Mouse (Mus musculus) embryo, embryonic 10.5 days (tissue): ENCODE measurements at regions not wholly inside any gene's neighbourhood (a gene's known extent, or its start where the extent isn't known, plus 50 kb on each side); places are given as distances from the start of the nearest gene placed in this dataset.
A peak's percentile ranks its signal among the peaks of the same experiment; 100 is the strongest.

Source experiments
- DNase-seq: peaks from one replicate; pipeline ENCODE4 v3.0.0-alpha.2; 2015; ENCODE audit warnings: low spot score

DNA sequence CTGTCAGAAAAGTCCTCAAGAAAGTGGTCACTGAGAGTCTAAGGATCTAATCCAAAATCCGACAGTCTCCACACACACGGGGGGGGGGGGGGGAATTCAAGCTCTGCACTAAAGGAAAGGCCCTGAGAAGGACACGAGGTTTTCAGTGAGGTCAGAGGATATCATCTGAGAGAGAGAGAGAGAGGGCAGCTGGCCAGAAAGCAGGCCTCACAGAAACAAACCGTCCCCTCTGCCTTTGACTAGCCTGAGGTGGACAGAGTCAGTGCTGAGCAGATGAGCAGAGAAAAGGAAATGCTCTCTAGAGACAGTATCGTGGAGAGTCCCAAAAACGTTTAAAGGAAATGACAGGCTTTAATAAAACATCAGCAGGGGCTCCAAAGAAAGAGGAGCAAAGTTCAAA lies 282.0 kb downstream of the Gm49356 start:
- DNase-seq, result no peak

DNA sequence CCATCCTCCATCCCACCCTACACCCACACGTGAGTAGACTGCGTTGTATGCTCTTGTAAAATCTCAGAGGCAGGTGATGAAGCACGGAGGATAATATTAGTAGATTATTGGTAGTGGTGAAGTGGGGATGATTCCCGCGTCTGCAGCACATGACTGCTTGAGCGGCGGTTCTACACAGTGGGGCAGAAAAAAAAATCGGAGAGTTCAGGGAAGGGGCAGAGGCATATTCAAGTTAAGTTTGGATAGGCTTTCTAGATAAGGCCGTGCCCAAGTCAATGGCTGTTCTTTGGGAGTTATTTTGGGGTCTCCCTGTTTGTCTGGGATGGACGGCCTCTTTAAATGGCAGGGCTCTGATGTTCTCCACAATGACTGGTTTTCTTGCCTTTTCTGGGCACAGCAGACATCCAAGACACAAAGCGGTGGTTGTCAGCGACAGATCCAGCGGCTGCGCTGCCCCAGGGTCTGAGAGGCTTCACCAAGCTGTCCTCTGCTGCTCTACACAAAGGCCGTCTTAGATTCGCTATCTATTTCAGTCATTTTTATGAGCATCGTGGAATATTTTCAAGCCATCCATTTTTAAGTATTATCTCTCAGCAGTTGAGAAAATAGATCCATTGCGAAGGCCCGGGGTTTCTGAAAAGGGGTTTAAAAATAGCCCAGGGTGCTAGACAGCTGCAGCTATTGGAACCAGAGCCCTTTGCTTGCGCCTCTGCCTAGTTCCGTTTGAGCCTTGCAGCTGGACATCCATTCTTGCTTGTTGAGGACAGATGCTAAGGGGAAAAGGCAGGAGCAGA lies 284.6 kb downstream of the Gm49356 start:
- DNase-seq, result no peak

DNA sequence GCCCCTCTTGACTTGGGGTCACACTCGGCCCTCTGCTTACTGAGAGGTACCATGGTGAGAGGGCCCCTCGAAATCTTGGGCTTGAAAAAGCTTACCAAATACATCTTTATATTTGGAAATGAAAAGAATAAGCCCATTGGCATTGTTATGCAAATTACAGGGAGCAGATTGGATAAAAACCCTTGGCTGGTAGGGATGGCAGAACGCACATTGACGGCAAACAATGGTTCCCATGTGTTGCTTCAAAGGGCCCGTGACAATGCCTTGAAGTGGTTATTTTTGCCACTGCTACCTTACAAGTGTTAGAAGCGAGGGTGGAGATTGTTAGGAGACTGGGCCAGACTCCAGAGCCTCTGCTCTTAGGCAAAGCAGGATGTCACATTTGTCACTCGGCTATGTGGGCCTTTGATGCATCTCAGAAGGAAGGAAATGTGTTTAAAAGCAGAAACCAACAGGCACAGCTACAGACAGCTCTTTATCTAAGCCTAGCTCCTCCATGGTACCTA lies 285.2 kb downstream of the Gm49356 start:
- DNase-seq, result peak; percentile 47

DNA sequence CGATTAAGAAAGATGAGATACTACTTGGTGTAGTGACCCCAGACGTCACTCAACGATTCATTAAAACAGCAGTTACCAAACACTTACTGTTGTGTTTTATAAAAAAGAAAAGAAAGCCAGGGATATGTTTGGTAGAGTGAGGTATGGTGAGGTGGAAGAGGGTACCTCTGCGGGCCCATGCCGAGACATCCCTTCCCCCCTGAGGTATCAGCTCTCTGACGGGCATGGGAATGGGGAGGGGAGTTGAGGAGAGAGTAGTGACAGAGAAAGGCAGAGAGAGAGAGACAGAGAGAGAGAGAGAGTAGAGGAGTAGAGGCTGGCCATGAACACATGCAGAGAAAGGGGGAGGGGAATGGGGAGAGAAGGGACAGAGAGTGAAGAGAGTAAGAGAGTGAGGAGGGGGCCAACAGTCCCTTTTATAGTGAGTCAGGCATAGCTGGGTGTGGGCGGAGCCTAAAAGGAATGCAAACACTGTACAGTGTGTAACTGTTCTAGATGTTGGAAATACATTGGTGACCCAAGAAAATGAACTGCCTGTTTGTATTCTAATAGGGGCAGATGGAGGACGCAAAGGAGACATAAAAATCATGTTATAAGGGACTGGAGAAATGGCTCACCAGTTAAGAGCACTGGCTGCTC lies 285.9 kb downstream of the Gm49356 start:
- no peak for DNase-seq

DNA sequence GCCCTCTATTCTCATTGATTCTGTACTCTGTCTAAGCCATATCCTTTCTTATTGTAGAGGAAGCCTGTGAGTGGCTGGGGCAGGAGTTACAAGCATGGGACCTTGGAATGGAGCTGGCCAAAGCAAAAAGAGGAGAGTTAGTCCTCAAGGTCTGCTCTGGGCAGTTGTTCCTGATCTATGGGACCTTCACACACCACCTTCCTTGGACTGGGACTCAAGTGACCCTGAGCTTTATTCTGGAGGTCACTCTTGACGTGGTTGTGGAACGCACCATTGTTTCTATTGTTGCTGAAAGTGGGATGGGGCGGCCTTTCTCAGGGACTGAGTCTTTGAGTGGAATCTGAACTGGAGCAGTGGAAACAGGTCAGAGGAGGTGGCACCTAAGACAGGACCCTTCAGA lies 291.0 kb downstream of the Gm49356 start:
- DNase-seq, result no peak

DNA sequence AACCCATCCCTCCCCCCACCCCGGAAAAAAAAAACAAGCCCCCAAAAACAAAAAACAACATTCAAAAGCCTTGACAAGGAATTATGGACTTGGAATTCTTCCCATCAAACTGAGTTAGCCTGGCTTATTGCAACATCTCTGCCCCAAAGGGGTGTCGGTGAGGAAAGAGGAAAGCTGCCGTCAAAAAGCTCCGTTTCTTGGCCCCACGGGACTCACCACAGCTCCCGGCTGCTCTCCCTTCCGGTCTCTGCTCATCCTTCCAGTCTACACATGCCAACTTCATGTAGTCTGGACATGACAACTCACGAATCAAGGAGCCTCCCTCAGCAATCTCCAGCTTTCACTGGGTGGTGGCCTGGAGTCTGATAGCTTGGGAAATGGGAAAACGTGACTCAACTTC lies 295.4 kb downstream of the Gm49356 start:
- no peak for DNase-seq

DNA sequence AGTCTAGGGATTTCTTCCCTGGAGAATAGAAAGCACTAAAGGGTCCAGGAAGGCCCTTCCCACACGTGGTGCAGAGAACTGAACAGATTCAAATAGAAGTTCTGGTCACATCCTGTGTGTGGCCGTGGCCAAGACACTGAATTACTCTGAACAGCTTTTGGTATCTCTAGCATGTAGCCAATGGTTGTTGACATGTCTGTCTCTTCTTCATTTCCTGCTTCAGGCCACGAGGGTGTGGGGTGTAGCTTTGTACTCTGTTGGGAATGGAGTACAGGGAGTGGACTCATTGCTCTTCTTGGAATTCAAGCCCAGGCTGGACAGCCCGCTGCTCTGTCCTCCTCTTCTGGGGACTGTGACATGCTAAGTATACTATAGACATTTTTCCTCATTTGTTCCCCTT lies 298.5 kb downstream of the Gm49356 start:
- DNase-seq, result no peak

DNA sequence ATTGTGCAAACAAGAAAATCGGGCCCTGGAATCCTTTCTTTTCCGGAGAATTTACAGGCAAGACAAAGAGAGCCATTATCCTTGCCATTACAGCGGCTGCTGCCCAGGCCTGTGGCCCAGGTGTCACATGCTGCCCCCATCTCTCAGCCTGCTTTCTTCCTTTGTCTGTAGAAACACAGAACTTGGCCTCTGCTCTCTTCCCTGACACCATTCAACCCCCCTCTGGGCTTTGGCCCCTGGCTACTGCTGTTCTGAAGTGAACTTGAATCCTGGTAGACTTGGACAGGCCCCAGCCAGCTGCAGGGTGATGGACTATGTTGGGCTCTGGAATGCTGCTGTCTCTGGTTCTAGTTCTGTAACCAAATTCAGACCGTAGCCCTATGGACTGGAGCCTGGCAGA lies 299.3 kb downstream of the Gm49356 start:
- DNase-seq, result peak; percentile 43

DNA sequence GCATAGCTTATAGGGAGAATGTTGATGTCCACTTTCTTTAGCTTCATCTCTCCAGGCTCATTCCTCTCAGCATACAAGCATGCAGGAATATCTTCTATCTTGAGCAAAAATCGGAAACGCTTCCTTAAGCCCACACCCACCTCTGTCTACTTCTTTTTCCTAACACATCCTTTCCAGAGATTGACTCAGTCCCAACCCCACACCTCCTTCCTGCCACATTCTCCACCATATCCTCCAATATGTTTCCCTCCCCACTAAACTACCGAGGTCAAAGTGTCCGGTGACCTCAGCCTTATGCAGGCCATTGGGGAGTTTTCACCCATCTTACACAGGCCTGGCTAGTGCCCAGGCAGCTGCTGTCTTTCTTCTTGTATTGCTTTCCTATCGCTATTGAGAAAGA lies 301.4 kb downstream of the Gm49356 start:
- DNase-seq, result no peak

DNA sequence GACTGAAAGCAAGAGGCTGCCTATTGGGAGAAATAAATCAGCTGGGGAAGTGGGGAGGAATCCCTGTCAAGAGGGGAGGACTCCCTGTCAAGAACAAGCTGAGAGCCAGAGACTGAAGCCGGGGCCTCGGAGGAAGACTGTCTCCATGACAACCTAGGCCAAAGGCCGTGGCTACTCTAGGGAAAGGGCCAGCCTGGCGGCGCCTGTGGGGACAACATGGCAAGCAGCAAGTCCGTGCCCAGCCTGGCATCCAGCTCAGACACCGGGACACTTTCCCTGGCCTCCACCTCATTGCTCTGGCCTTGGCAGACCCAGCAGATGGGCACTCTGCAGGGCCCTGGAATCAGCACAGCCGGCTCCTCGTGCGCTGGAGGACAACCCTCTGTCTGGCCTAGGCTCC lies 305.3 kb downstream of the Gm49356 start:
- DNase-seq, result peak; percentile 72

DNA sequence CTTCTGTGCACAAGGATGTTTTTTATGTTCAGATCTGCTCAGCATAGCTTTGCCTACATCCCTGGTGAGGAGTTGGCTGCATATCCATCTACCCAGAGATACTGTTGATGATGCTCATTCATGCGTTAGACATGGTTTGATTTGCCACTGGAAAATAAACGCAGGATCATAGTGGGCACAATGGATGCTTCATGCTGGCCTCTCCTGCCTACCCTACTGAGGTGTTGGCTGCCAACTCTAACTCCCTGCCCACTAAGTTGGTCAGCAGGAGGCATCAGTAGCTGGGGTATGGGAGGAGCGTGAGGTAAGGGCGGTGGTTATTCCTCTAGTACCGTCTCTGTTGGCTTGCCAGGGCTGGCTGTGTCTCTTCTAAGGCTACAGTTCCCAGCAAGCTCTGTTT lies 307.3 kb downstream of the Gm49356 start:
- no peak for DNase-seq

DNA sequence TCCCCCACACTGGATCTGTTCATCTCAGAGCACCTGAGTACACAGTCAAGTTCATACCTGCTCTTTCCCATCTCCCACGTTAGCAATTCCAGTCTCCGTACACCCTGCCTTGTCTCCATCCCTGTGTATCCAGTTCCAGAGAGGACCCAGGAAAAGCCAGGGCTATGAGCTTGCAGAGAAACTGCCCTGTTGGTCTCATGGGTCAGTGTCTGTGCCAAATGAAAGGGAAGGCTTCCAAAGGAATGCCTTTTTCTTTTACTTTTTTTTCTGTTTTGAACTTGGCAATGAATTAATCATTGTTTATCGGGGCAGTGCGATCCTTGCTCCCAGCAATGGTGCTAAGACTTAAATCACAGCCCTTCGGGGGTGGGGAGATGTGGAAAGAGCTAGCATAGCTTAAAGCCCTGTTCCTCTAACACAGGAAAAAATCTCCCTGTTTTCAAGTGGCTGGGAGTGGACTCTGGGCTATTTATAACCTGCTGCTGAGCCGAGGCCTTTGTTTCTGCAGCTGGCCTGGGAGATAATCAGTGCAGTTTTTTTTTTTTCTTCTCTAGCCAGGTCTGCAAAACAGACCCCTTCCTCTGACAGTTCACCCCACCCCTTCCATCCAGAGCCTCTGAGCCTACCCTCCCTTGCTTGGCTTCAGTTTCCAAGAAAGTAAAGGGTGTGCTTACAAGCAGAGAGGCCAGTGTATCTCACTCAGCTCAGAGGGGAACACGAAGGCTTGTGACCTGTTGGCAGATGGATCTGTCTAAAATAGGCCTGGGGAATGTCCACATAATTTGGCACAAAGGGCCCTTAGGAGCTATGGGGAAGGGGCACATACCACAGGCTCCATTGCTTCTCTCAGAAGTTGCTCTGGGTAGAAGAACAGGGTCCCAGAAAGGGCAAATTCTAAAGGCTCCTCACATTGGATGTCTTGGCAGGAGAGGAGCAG lies 308.6 kb downstream of the Gm49356 start:
- DNase-seq, result peak; percentile 77

DNA sequence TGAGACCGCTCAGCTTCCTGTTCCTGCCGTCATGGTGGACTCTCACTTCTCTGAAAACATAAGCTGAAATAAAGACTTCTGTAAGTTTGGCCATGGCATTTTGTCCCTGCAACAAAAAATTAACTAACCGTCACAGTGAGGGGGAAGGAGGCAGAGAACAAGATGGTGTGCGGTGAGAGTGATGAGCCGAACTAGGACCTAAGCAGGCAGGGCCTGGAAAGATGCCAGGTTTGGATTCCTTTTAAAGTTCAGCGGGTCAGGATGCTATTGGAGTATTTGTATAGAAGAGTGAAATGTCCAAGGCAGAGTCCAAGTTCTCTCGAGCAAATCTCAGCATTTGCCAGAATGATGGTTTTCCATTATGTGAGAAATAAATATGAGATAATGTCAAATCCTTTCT lies 312.3 kb downstream of the Gm49356 start:
- DNase-seq, result no peak

DNA sequence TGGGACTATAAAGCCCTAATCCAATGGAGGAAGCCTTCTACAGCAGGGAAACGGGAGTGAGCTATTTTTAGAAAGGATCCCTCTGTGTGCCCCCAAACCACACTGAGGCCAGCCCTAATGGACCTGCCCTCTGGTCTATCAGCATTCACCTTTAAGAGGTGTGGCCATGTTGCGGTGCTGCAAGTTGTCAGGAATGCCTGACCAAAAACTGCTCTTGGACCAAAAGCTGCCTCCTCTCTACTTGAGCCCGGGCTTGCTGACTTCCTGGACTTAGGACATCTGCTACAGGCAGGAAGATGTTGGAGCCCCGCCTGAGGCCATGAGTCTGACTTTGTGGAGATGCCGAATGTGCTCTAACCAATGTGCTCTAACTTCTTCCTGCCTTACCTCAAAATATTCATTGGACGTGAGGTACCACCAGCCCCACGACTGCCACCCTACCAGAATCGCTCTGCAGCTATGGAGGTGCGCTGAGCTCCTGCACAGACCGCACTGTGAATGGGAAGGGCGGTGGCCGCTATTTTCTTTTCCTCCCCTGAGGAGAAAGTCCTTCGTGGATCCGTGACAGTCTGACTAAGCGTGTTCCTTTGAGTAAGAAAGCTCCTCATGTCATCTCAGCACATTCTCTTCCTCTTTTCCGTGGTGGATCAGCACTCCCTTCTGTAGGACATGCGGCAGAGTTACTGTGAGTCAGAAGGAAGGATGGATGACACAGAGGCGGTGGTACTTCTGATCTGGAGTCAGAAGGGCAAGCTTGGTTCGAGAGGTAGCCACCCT lies 313.0 kb downstream of the Gm49356 start:
- DNase-seq, result no peak

DNA sequence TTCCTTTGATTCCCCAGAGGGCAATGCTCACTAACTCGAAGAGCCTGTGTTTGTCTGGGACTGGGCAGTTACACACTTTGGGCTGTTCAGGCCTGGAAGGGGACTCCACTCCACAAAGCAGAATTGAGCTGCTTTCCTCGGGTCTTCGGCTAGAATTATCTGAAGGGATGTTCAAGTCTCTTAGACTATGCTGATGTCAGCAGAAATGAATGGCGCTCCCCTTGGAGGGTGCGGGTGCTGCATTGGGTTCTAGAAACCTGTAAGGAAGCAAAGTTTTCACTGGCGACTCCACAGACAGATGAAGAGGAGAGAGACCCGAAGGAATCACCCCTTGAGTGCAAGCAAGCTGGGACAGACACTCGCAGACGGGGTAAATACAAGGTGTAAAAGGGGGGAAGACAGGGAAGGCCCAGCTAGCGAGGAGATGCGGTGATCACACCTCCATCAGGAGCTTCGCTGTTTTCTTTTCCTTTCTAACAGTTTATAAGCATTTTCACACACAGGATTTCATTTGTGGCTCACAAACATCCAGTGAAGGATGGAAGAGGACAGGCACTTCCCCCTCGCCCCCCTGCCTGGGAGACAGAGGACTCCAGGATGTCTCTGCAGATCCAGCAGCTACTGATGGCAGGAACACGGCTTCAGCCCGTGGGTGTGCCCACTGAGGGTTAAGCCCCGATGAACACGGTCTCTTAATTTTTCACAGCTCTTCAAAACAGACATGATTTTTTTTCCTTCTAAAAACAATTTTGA lies 314.2 kb downstream of the Gm49356 start:
- no peak for DNase-seq

DNA sequence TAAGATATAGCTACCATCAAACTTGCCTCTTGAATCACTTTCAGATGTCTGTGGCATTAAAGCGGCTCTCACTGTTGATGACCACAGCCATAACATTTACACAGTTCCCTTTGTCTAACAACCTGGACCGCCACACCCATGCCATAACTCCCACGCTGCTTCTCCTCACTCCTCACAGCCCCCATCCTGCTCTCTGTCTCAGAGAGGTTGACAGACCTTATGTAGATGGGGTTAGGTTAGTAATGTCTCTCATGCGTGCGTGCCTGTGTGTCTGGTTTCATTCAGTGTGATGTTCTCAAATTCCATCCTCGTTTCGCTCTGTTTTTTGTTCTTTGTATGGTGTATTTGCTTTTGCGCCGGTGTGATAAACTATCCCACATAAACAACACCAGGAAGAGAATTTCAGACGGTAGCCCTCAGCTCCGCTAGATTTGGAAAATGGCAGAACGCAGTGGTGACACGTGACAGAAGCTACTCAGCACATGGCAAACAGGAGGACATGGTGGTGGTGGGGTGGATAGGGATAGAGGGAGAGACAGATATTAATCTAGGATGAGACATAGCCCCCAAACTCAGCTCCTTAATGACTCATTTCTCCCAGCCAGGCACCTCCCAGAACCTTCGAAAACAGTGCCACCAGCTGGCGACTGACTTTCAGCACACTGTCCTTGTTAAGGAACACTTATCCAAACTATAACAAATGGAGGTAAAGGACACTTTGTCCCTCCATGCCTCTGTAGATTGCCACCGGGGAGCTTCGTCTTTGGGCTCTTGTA lies 314.9 kb downstream of the Gm49356 start:
- DNase-seq, result peak; percentile 61

DNA sequence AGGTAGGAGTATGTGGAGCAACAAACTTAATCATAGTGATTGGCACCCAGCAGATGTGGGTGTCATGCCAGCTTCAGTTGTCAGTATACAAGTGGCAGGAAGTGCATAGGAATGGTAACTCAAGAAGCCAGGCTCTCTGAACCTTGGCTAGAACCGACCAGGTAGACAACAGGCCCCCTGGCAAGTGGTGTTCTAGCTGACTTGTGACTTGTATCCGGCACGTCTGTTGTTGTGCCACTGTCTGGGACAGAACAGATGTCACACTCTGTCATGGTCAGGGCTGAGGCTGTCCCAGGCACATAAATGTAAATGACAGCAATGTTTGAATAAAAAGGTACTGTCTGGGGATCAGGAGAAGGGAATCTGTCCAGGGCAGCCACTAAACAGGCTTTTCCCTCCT lies 316.0 kb downstream of the Gm49356 start:
- no peak for DNase-seq

DNA sequence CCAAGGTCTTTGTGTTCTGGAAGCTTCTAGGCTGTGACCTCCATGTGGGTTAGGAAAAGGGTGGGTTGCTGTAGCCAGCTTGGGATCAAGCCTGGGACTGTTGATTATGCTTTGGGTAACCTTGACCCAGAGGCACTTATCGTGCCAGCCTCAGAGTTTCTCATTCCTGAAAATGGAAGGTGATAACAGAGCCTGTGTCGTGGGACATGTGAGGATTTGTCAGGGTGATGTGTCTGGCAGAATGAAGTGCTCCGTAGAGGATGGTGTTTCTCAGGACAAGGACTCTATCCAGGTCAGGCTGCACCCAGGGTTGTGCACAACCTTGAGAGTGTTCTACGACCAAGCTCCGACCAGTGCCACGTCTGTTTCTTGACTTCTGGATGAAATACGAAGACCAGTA lies 316.4 kb downstream of the Gm49356 start:
- DNase-seq, result no peak

DNA sequence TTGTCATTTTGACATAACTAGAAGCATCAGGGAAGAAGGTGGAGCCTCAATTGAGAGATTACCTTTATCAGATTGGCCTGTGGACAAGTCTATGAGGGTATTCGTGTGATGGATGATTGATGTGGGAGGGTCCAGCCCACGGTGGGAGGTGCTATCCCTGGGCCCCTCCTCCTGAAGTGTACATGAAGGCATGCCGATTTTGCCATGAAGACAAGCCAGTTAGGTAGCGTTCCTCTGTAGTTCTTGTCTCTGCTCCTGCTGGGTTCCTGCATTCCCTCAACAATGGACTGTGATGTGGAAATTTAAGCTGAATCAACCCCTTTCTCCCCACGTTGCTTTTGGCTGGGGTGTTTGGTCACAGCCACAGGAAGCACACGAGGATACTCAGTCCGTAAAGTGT lies 317.5 kb downstream of the Gm49356 start:
- no peak for DNase-seq

DNA sequence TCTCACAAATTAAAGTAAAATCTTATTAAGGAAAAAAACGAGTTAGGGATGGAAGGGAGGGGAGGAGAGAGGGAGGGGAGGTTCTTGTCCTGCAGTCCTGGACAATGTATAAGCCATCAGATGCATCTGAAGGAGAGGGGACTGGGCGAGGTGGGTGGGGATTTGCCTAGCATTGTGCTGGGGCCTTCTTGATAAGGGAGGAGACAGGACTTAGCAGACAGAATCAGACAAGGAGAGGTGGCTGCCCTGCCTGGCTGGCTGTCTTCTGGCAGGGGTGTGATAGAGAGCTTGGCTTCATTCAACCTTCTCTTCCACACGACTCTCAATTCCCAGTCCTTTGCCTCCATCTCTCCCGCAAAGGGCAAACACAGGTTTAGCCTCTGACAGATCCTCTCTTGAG lies 318.9 kb downstream of the Gm49356 start:
- DNase-seq, result no peak
